Mouse (Mus musculus) v-Abl transformed pro-B cells (cell line): ENCODE measurements around the gene Lrrc41.

Experiments
- in situ Hi-C, 2 experiments: fragments of 400-800 bp; cut with MboI; formaldehyde crosslinking; loops; one replicate each; pipeline ENCODE4 v1.15.1; 2025; ENCODE audit not compliant: unreplicated experiment in 2 of 2

The Lrrc41 gene

DNA sequence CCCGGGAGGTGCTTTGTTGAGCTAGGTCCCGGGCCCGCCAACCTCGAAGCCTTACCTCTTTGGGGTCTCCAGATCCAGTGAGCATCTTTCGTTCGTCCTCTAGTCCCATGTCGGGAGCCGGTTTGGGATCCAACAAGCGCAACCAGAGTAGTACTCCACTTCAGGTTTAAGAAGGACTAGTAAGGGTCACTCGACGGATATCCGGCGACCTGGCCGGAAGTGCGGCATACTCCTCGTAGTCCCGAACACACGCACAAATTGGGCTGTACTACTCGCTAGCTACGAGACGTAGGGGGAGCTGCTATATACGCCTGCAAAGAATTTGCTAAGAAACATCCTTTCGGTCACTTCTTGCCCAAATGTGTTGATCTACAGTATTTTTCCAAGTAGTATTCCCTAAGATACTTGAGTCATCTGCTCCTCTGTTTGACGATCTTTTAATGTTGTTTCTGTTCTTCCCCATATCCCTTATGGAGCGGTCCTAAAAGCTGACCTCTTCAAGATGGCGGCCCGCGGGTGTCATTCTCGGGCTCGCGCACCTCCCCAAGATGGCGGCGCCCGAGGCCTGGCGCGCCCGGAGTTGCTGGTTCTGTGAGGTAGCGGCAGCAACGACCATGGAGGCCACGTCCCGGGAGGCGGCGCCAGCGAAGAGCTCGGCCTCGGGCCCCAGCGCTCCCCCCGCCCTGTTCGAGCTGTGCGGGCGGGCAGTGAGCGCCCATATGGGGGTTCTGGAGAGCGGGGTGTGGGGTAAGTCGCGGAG, at the start of gene Lrrc41, which contains the start of gene Uqcrh:
Gene Lrrc41 (plus strand): TSS at position 409 of the 760 bp plus-strand sequence.
Gene Uqcrh (minus strand): TSS at position 211 of the 760 bp plus-strand sequence.
- in situ Hi-C loops = loop anchor here in 1 of 2 experiments (10.0 to 25.0 kb wide), 2 partner anchors 170 to 338 kb away; partner anchors contain the start of gene Efcab14

- in situ Hi-C loops = no loop called here
Observed at GRCm38 (mm10) chr4:116032906-116033305, 42.2 kb upstream of the Lrrc41 start.

DNA sequence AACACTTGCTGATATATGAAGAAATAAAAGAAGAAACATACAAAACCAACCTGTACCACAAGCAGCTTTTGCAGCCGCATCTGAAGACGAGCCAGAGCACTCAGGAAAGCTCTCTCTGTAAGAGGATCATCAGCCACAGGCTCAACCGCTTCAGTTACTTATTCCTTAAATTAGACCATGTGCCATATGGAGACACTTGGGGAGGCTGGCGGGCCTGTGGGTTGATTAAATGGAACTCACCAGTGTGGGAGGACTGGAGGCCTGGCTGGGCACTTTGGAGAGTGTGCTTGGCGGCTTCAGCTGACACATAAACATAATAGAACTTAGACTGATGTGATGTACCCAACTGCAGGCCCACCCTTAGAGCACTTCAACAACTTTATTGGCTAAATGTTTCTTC, 41.7 kb upstream of the Lrrc41 start:
- in situ Hi-C loops = no loop called here

DNA sequence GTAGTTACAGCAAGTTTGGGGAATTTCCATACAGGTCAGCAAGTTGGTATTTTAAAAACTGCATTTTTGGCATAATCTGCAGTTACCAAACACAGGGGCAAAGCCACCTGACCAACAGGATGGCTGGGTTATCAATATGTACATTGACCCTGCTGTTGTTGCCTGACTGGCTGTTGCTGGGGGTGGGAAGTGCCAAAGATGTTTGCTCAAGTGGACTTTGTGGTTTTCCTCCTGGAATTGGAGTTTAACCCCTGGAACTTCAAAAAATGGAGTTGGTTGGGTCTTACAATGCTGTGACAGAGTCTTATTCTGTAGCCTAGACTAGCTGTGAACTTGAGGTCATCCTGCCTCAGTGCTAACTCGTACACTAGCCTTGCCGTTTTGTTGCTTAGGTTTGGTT, 34.6 kb upstream of the Lrrc41 start:
- in situ Hi-C loops = loop anchor here in 1 of 2 experiments (10.0 kb wide), 1 partner anchor 136 kb away; no protein-coding TSS in a partner anchor

GRCm38 (mm10) chr4:116042186-116042585, 32.9 kb upstream of the Lrrc41 start:
- in situ Hi-C loops = loop anchor here in 1 of 2 experiments (10.0 kb wide), 1 partner anchor 137 kb away; no protein-coding TSS in a partner anchor

DNA sequence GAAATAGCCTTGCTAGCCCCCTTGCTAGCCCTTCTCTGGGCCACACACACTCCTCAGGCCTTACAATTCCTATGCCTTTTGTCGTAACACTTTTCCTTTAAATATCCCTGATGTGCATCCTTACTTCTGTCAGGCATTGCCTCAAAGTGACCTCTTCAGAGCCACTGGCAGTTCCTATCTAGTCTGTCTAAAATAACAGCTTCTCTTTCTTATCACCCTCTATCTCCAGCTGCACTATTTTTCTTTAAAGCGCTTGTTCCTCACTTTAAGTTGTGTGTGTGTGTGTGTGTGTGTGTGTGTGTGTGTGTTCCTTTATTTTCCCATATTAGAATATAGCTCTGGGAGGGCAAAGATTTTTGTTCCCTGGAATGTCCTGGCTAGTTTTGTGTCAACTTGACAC, 28.5 kb upstream of the Lrrc41 start:
- in situ Hi-C loops = loop anchor here in 1 of 2 experiments (10.0 kb wide), 1 partner anchor 142 kb away; no protein-coding TSS in a partner anchor

- in situ Hi-C loops = loop anchor here in 1 of 2 experiments (10.0 kb wide), 1 partner anchor 143 kb away; no protein-coding TSS in a partner anchor
Observed at GRCm38 (mm10) chr4:116047681-116048080, 27.4 kb upstream of the Lrrc41 start.

DNA sequence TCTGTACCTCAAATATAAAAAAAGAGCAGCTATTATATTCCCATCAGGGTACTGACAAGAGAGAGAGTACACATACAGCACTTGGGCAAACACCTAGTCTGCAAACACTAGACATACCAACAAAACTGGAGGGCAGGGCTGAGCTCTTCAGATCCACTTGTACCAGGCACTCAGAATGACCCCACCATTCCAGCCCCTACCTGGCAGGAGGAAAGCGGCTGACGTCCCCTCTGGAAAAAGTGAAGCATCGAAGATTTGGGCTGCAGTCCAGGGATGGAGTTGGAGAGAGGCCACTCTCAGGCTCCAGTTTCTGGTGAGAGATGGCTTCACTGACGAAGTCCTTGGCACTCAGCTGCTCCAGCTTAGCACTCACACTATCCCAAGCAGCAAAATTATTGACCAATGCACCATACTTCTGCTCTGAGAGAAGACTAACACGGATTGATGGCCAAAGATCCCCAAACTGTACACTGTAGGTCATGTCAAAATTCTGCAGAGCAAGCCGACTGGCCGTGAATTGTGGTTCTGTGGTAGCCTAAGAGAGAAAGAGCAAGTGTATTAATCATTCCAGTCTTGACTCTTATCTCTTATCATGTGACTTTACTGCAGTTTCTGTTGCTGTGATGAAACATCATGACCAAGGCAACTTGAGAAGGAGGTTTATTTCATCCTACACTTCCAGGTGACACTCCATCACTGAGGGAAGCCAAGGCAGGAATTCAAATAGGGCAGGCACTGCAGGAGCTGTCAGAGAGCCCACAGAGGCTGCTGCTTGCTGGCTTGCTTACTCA, 26.7 kb upstream of the Lrrc41 start:
- in situ Hi-C loops = loop anchor here in 1 of 2 experiments (10.0 kb wide), 1 partner anchor 144 kb away; no protein-coding TSS in a partner anchor

GRCm38 (mm10) chr4:116049211-116049610, 25.9 kb upstream of the Lrrc41 start:
- in situ Hi-C loops = loop anchor here in 1 of 2 experiments (10.0 kb wide), 1 partner anchor 144 kb away; no protein-coding TSS in a partner anchor

GRCm38 (mm10) chr4:116052526-116053293, 22.4 kb upstream of the Lrrc41 start:
- in situ Hi-C loops = loop anchor here in 1 of 2 experiments (25.0 kb wide), 1 partner anchor 315 kb away; the partner anchor contains the start of gene Efcab14

DNA sequence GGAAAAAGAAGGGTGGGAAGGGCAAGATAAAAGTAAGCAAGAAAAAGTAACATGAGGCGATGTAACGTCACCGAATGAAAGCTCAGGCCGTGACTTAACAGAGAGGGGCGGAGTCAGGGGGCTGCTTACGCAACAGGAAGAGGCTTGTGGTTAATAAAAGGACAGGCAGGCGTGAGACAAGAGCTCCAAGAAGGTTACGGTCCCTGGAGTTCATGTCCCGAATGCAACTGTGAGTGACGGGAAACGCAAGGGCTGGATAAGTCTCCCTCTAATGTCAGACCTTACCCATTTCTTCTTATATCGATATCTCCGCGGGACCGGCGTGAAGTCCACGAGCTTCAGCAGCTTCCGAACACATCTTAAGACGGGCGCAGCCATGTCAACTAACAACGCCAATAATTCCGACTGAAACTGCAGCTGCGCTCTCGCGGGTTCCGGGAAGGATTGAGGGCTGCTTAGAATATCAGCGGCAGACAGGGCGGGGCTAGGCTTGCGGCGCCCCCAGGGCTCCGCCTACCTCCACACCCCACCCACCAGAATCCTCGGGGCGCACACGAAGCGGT, 21.6 kb upstream of the Lrrc41 start, which contains the start of gene Nsun4:
Gene Nsun4 (minus strand): TSS at position 478 of the 563 bp plus-strand sequence.
- in situ Hi-C loops = loop anchor here in 1 of 2 experiments (25.0 kb wide), 1 partner anchor 316 kb away; the partner anchor contains the start of gene Efcab14

DNA sequence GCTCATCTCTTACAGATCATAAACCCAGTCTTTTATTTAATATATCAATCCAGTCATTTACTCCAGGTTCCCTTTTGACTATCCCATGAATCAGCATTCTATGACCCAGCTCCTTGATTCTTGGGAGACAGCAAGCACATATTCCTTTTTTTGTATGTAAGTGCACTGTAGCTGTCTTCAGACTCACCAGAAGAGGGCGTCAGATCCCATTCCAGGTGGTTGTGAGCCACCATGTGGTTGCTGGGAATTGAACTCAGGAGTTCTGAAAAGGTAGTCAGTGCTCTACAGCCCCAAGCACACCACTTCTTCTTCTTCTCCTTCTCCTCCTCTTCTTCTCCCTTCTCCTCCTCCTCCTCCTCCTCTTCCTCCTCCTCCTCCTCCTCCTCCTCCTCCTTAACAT, 17.5 kb upstream of the Lrrc41 start:
- in situ Hi-C loops = loop anchor here in 1 of 2 experiments (25.0 kb wide), 1 partner anchor 320 kb away; the partner anchor contains the start of gene Efcab14

- in situ Hi-C loops = loop anchor here in 1 of 2 experiments (25.0 kb wide), 1 partner anchor 322 kb away; the partner anchor contains the start of gene Efcab14
Observed at GRCm38 (mm10) chr4:116059012-116059726, 15.9 kb upstream of the Lrrc41 start.

- in situ Hi-C loops = loop anchor here (10.0 to 25.0 kb wide), 2 partner anchors 327 to 329 kb away; partner anchors contain the start of gene Efcab14 (in 2 of the 2)
Observed at GRCm38 (mm10) chr4:116063855-116064254, 11.2 kb upstream of the Lrrc41 start.

GRCm38 (mm10) chr4:116070116-116070515, 5.0 kb upstream of the Lrrc41 start:
- in situ Hi-C loops = loop anchor here in 1 of 2 experiments (10.0 to 25.0 kb wide), 2 partner anchors 165 to 333 kb away; partner anchors contain the start of gene Efcab14

DNA sequence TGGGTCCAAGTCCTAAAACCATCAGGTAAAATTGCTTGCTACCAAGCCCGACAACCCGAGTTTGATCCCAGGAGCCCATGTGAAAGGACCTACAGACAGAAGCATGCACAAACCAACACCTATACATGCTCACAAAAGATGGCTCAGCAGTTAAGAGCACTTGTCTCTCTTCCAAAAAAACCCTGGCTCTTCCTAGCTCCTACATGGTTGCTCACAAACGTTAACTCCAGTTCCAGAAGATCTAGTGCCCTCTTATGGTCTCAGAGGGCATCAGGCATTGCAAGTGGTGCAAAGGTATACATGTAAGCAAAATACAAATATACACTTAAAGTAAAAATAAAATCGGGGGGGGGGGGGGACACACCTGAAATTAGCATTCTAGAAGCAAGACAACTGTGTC, 1.9 kb upstream of the Lrrc41 start:
- in situ Hi-C loops = loop anchor here in 1 of 2 experiments (10.0 to 25.0 kb wide), 2 partner anchors 168 to 336 kb away; partner anchors contain the start of gene Efcab14

- in situ Hi-C loops = loop anchor here in 1 of 2 experiments (10.0 to 25.0 kb wide), 2 partner anchors 169 to 337 kb away; partner anchors contain the start of gene Efcab14
Observed at GRCm38 (mm10) chr4:116074145-116074675, 859 bp upstream of the Lrrc41 start.
